Mouse (Mus musculus): Measurements from ENCODE around the gene Hpn. TPM values are rescaled to one million over a fixed set of nuclear protein-coding genes. Genes with fewer than 3 reads are reported as not detected.

The Hpn gene
- 21.2 and 28.3 TPM in 2 replicates for polyA plus RNA-seq (2015; fragmentation: Nextera tagmentation; extraction: Ambion mirVana)

DNA sequence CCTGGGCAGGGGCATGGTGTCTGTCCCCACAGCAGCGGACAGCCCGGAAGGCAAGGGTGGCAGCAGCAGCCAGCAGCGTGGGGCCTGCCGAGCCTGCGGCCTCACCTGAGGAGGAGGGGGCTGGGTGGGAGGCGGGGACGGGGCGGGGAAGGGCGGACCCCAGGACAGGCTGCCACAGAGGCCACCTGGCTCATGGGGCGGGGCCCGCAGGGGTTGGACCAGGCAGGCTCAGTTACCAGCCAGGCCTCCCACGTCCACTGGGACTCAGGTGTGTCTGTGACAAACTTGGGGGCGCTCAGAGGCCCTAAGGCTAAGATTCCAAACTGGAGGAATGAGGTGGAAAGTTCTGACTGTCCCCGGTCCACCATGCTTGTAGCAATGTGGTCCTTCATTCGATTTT is at the start of gene Hpn:
Gene Hpn (minus strand): TSS at position 109 of the 400 bp plus-strand sequence.
- 17% methylated on average over 13 of the region's 15 CpGs for WGBS
- Histone ChIP-seq H3K27ac (ENCODE audit: low read depth, low read length) (peak within 1 kb of the TSS; percentile 28; the same call in 1 of the 2 replicates), H3K4me1 (replicated peaks; ENCODE audit: control insufficient read depth, insufficient read depth, low read length) (0 out of 2 replicates have a peak, but pooled peaks cover 7% of the 10 kb centered on the region), H3K36me3 (ENCODE audit: control insufficient read depth, insufficient read depth) (no peaks in the 10 kb centered on the region), H3K27me3 (replicated peaks; ENCODE audit: control insufficient read depth, insufficient read depth, low read length) (no peaks in the 10 kb centered on the region), H3K9me3 (ENCODE audit: control insufficient read depth) (no peaks in the 10 kb centered on the region), H3K4me2 (replicated peaks; ENCODE audit: low read depth) (peak within 1 kb of the TSS; percentile 71), H3K4me3 (ENCODE audit: low read depth, low read length) (peak within 1 kb of the TSS; percentile 38), H3K9ac (ENCODE audit: low read depth, low read length) (peak within 1 kb of the TSS; percentile 46)
- ATAC-seq, result peak; percentile 81
- no peak for TF ChIP-seq CTCF (IDR thresholded peaks at IDR 0.05; ENCODE audit: low read depth)

DNA sequence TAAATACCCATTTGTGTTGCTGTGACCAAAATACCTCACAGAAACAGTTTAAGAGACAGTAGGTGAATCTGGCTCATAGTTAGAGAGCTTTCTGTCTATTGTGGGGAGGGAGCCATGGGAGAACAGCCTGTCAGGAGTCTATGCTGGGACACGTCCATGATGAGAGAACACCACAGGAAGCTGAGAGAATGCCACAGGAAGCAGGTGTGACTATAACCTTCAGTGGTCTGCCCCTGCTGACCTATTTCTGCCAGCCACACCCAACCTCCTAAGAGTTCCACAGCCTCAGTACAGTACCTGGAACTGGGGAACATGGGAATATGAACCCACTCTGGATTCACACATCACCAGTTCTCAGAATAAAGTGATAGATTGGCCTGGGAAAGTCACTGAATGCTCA is 49.7 kb upstream of the Hpn start:
- WGBS, result 53% methylated on average over 1 of the region's 1 CpGs
- Histone ChIP-seq H3K36me3 (ENCODE audit: control insufficient read depth, insufficient read depth) (no peaks in the 10 kb centered on the region), H3K4me2 (replicated peaks; ENCODE audit: low read depth) (no peak overlapping the region), H3K27me3 (replicated peaks; ENCODE audit: control insufficient read depth, insufficient read depth, low read length) (no peaks in the 10 kb centered on the region), H3K9ac (ENCODE audit: low read depth, low read length) (no peak overlapping the region), H3K9me3 (ENCODE audit: control insufficient read depth) (no peaks in the 10 kb centered on the region), H3K27ac (ENCODE audit: low read depth, low read length) (no peak overlapping the region), H3K4me3 (ENCODE audit: low read depth, low read length) (no peak overlapping the region), H3K4me1 (replicated peaks; ENCODE audit: control insufficient read depth, insufficient read depth, low read length) (no peaks in the 10 kb centered on the region)
- no peak for ATAC-seq
- no peak for TF ChIP-seq CTCF (IDR thresholded peaks at IDR 0.05; ENCODE audit: low read depth)

DNA sequence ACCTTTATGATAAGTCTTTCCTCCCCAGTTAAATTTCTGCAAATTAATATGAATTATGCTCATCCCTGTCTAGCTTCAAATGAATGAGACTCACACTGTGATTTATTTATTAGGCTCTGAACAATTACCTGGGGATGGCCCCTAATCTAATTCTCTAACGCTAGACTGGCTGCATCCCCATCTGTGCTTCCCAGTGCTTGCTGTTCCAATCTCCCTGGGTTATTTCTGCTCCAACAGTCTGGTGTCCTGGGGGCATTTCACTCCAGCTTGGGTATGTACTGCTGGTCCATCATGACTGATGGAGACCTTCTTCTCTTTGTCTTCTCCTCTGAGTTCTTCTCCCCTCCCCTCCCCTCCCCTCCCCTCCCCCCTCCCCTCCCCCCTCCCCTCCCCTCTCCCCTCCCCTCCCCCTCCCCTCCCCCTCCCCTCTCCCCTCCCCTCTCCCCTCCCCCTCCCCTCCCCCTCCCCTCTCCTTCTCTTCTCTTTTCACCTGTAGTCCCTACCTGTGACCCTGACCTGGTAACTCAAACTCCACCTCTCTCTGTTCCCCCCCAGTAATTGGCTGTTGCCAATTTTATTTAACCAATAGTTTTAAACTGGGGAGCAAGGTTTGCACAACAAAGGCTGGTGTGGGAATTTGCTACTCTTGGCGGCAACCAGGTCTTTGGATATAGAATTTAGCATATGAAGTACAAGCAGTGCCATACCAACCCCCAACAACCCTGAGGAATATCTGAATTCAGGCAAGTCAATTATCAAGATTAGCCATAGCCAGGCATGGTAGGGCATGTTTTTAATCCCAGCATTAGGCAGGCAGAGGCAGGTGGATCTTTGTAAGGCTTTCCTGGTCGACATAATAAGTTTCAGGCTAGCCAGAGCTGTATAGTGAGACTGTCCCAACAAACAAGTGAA is 48.8 kb upstream of the Hpn start:
- Histone ChIP-seq H3K27me3 (replicated peaks; ENCODE audit: control insufficient read depth, insufficient read depth, low read length) (no peaks in the 10 kb centered on the region), H3K36me3 (ENCODE audit: control insufficient read depth, insufficient read depth) (no peaks in the 10 kb centered on the region), H3K9ac (ENCODE audit: low read depth, low read length) (no peak overlapping the region), H3K27ac (ENCODE audit: low read depth, low read length) (no peak overlapping the region), H3K4me3 (ENCODE audit: low read depth, low read length) (no peak overlapping the region), H3K4me1 (replicated peaks; ENCODE audit: control insufficient read depth, insufficient read depth, low read length) (no peaks in the 10 kb centered on the region), H3K9me3 (ENCODE audit: control insufficient read depth) (no peaks in the 10 kb centered on the region), H3K4me2 (replicated peaks; ENCODE audit: low read depth) (no peak overlapping the region)
- ATAC-seq, result no peak
- TF ChIP-seq CTCF (IDR thresholded peaks at IDR 0.05; ENCODE audit: low read depth), result no peak
- WGBS, result 63% methylated on average over 3 of the region's 3 CpGs

DNA sequence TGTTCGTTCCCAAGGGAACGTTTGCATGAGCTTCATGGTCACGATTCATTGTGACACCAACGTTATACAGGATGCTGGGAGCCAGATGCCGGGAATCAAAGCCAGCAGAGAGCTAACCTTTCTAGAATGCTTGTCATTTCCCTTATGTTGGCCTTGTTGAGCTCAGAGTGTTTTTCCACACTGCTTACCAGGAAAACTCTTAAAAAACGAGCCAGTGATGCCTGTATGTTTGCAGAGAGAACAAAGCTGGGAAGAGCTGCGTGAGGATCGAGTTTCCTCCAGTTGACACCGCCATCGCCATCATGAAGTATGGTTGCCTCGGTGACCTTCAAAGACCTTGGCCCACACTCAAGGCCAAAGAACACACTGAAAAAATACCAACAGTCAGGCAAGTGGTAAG is 47.2 kb upstream of the Hpn start:
- WGBS, result 65% methylated on average over 11 of the region's 11 CpGs
- no peak for ATAC-seq
- Histone ChIP-seq H3K9ac (ENCODE audit: low read depth, low read length) (no peak overlapping the region), H3K27ac (ENCODE audit: low read depth, low read length) (no peak overlapping the region), H3K36me3 (ENCODE audit: control insufficient read depth, insufficient read depth) (no peaks in the 10 kb centered on the region), H3K27me3 (replicated peaks; ENCODE audit: control insufficient read depth, insufficient read depth, low read length) (no peaks in the 10 kb centered on the region), H3K4me3 (ENCODE audit: low read depth, low read length) (no peak overlapping the region), H3K4me1 (replicated peaks; ENCODE audit: control insufficient read depth, insufficient read depth, low read length) (no peaks in the 10 kb centered on the region), H3K9me3 (ENCODE audit: control insufficient read depth) (no peaks in the 10 kb centered on the region), H3K4me2 (replicated peaks; ENCODE audit: low read depth) (no peak overlapping the region)
- no peak for TF ChIP-seq CTCF (IDR thresholded peaks at IDR 0.05; ENCODE audit: low read depth)

DNA sequence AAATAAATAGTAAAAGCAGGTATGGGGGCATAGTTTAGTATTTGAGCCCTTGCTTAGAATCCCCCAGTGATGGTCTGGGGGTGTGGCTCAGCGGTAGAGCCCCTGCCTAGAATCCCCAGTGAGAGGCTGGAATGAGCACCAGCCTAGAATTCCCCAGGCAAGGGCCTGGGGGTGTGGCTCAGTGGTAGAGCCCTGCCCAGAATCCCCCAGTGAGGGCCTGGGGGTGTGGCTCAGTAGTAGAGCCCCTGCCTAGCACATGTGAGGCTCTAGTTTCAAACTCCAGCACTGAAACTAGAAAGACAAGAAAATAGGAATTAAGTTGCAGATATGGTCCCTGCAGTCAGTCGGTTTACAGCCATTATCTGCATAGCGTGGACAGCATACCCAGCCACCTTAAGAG is 46.7 kb upstream of the Hpn start:
- WGBS, result 58% methylated on average over 3 of the region's 3 CpGs
- no peak for ATAC-seq

DNA sequence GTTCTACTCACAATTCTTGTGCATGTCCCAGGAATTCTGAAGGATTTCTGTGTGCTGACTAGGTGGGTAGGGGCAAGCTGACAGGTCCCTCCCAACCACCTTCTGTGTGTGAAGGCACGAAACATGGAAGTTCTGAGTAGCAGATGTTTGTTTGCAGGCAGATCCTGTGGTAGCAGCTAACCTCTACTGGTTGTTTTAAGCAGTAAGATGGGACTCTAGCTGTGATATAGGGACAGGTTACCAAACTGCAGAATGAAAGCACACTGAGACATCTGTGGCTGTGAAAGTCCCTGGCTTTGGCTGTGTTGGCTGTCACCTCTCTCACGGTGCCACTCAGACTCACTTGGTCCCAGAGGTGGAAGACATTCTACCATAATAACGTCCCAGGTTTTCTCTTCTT is 46.2 kb upstream of the Hpn start:
- H3K4me3 ChIP-seq (ENCODE audit: low read depth, low read length), result no peak overlapping the region
- 81% methylated on average over 3 of the region's 3 CpGs for WGBS
- H3K4me2 ChIP-seq (replicated peaks; ENCODE audit: low read depth), result no peak overlapping the region
- H3K36me3 ChIP-seq (ENCODE audit: control insufficient read depth, insufficient read depth), result no peaks in the 10 kb centered on the region
- no peaks in the 10 kb centered on the region for H3K9me3 ChIP-seq (ENCODE audit: control insufficient read depth)
- no peak for ATAC-seq
- no peaks in the 10 kb centered on the region for H3K4me1 ChIP-seq (replicated peaks; ENCODE audit: control insufficient read depth, insufficient read depth, low read length)
- no peak for TF ChIP-seq CTCF (IDR thresholded peaks at IDR 0.05; ENCODE audit: low read depth)
- no peaks in the 10 kb centered on the region for H3K27me3 ChIP-seq (replicated peaks; ENCODE audit: control insufficient read depth, insufficient read depth, low read length)
- no peak overlapping the region for H3K27ac ChIP-seq (ENCODE audit: low read depth, low read length)
- H3K9ac ChIP-seq (ENCODE audit: low read depth, low read length), result no peak overlapping the region

More for the DNA sequence above, 46.7 kb upstream of the Hpn start:
- Histone ChIP-seq H3K4me1 (replicated peaks; ENCODE audit: control insufficient read depth, insufficient read depth, low read length) (no peaks in the 10 kb centered on the region), H3K9me3 (ENCODE audit: control insufficient read depth) (no peaks in the 10 kb centered on the region), H3K9ac (ENCODE audit: low read depth, low read length) (no peak overlapping the region), H3K36me3 (ENCODE audit: control insufficient read depth, insufficient read depth) (no peaks in the 10 kb centered on the region), H3K4me3 (ENCODE audit: low read depth, low read length) (no peak overlapping the region), H3K4me2 (replicated peaks; ENCODE audit: low read depth) (no peak overlapping the region), H3K27ac (ENCODE audit: low read depth, low read length) (no peak overlapping the region), H3K27me3 (replicated peaks; ENCODE audit: control insufficient read depth, insufficient read depth, low read length) (no peaks in the 10 kb centered on the region)
- TF ChIP-seq CTCF (IDR thresholded peaks at IDR 0.05; ENCODE audit: low read depth), result no peak
